Mouse (Mus musculus): ENCODE results near the gene Cyld. TPM values are rescaled to one million over a fixed set of nuclear protein-coding genes. Genes with fewer than 3 reads are reported as not detected.

Cyld gene
- total and polyA plus RNA-seq, 3 experiments, result 1.0 to 57.7 (median 40.9) TPM

DNA sequence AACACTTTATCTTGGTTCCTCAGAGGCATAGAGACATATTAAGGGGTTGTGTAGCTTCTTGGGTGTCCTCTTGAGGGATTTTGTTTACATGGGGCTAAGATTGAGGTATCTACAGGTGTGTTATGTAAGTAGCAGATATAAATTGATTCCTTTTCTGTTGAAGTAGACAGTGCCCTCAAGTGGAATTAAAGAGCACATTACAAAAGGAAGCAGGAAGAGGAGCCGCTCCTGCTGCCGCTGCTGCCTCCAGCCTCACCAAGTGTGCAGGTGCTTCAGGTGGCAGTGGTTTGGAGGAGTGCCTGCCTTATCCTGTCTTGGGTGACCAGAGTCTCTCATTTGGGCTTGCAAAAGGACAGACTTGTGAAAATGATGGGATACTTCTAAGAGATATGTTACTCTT, 4.8 kb downstream of the Cyld start:
- ATAC-seq (ENCODE audit: extremely low read depth, insufficient number of reproducible peaks, low FRiP score, poor library complexity, severe bottlenecking), result no peak
- H3K36me3 ChIP-seq (replicated peaks), result peaks cover 16% of the 10 kb centered on the region
- no peak for TF ChIP-seq POLR2AphosphoS5 (IDR thresholded peaks at IDR 0.05; ENCODE audit: insufficient replicate concordance, low read depth, low read length)
- no peak for TF ChIP-seq GATA1 (IDR thresholded peaks at IDR 0.05; ENCODE audit: borderline replicate concordance, low read length)
- no peak for TF ChIP-seq GATA2 (IDR thresholded peaks at IDR 0.05; ENCODE audit: borderline replicate concordance, low read depth, low read length)
- no peak for TF ChIP-seq TAL1 (conservative IDR thresholded peaks at IDR 0.05; ENCODE audit: low read depth, low read length)
- TF ChIP-seq CTCF (IDR thresholded peaks at IDR 0.05; ENCODE audit: low read depth, low read length), result no peak
- peaks cover 18% of the 10 kb centered on the region for H3K4me1 ChIP-seq (ENCODE audit: insufficient read depth, low read depth, low read length)
- no peak overlapping the region for H3K4me3 ChIP-seq (ENCODE audit: low read depth, low read length)
- H3K9me3 ChIP-seq (replicated peaks), result no peaks in the 10 kb centered on the region
- no peaks in the 10 kb centered on the region for H3K27me3 ChIP-seq (ENCODE audit: insufficient read depth, low read length)
- no peak for DNase-seq (ENCODE audit: low spot score)

DNA sequence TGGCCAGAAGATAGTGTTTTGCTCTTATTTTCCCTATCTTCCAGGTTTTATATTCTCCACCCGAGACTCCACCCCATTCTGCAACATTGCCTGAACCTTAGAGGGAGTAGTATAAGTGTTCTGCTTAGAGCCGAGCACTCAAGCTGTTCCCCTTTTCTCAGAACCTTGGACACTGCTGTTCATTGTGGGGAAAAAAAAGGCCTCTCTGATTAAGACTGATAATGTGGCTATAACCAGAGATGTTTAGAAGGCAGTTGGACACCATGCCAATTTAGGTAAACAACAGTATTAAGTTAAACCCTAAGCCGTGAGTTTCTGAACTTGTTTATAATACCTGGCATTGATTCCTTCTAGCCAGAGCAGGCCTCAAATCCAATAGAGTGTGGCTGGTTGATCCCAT, 6.0 kb downstream of the Cyld start:
- H3K9me3 ChIP-seq (replicated peaks), result no peaks in the 10 kb centered on the region
- TF ChIP-seq CTCF (IDR thresholded peaks at IDR 0.05; ENCODE audit: low read depth, low read length) (no peak), GATA1 (IDR thresholded peaks at IDR 0.05; ENCODE audit: borderline replicate concordance, low read length) (no peak), POLR2AphosphoS5 (IDR thresholded peaks at IDR 0.05; ENCODE audit: insufficient replicate concordance, low read depth, low read length) (no peak), TAL1 (conservative IDR thresholded peaks at IDR 0.05; ENCODE audit: low read depth, low read length) (no peak)
- peaks cover 19% of the 10 kb centered on the region for H3K36me3 ChIP-seq (replicated peaks)
- H3K4me1 ChIP-seq (ENCODE audit: insufficient read depth, low read depth, low read length), result peaks cover 14% of the 10 kb centered on the region
- ATAC-seq (ENCODE audit: extremely low read depth, insufficient number of reproducible peaks, low FRiP score, poor library complexity, severe bottlenecking), result peak; percentile 28
- H3K4me3 ChIP-seq (ENCODE audit: low read depth, low read length), result no peak overlapping the region
- no peak for DNase-seq (ENCODE audit: low spot score)
- no peaks in the 10 kb centered on the region for H3K27me3 ChIP-seq (ENCODE audit: insufficient read depth, low read length)

DNA sequence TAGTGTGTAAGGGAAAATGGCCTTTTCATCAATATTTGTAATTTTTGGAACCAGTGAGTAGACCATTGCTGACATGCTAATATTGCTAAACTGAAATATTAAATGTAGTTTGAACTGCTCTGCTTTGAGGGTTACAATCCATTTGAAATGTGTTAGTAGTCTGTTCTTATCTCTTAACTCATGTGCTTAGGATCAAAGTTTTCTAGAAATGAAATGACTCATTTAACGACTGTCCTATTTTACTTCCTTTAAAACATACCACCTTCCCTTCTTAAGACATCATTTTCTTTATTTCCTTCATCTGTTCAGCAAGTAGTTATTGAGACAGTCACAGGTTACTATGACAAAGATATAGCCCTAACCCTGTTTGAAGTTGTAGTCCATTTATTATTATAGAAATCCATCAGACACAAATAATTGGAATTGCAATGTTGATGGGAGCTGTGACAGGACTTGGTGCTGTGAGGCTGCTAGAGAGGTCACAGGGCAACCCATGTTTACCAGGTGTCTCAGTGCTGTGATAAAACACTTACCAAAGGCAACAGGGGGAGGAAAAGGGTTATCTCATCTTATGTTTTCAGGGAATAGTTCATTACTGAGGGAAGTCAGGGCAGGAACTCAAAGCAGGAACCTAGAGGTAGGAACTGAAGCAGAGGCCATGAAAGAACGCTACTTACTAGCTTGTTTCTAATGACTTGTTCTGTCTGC, 26.6 kb downstream of the Cyld start:
- DNase-seq (ENCODE audit: low spot score), result no peak
- H3K4me3 ChIP-seq (ENCODE audit: low read depth, low read length), result no peak overlapping the region
- ATAC-seq (ENCODE audit: extremely low read depth, insufficient number of reproducible peaks, low FRiP score, poor library complexity, severe bottlenecking), result no peak
- H3K27me3 ChIP-seq (ENCODE audit: insufficient read depth, low read length), result no peaks in the 10 kb centered on the region
- no peaks in the 10 kb centered on the region for H3K4me1 ChIP-seq (ENCODE audit: insufficient read depth, low read depth, low read length)
- TF ChIP-seq GATA1 (IDR thresholded peaks at IDR 0.05; ENCODE audit: borderline replicate concordance, low read length), result no peak
- TF ChIP-seq GATA2 (IDR thresholded peaks at IDR 0.05; ENCODE audit: borderline replicate concordance, low read depth, low read length), result no peak
- no peak for TF ChIP-seq POLR2AphosphoS5 (IDR thresholded peaks at IDR 0.05; ENCODE audit: insufficient replicate concordance, low read depth, low read length)
- no peak for TF ChIP-seq CTCF (IDR thresholded peaks at IDR 0.05; ENCODE audit: low read depth, low read length)
- TF ChIP-seq TAL1 (conservative IDR thresholded peaks at IDR 0.05; ENCODE audit: low read depth, low read length), result no peak
- H3K9me3 ChIP-seq (replicated peaks), result no peaks in the 10 kb centered on the region
- peaks cover 41% of the 10 kb centered on the region for H3K36me3 ChIP-seq (replicated peaks)

DNA sequence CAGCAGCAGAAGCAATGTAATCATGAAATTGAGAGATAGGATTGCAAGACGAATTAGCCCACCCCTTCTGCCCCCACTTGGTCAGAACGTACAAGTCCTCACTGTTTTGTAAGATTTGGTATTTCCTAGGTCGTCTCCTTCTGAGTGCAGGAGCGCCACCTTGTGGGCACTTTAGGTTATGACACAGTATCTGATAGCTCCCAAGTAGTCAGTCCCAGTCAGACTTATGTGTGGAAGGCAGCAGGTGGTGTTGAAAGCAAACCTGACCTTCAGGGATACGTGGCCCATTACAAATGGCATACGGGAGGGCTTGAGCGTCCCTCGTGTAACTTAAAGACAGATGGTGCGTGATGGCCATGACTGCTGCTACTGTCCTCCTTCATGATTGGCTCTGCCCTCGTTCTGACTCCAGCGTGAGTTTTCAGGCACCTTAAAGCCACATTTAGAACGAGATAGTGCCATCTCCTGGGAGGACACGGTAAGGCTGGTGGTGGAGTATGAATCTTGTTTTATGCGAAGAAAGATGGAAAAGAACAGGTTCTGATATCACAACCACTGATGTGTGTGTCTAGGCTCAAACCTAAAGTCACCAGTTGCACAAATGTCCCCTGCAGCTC, 58.5 kb downstream of the Cyld start:
- Histone ChIP-seq H3K4me1 (ENCODE audit: insufficient read depth, low read depth, low read length) (peaks cover 9% of the 10 kb centered on the region), H3K4me3 (ENCODE audit: low read depth, low read length) (no peak overlapping the region), H3K36me3 (replicated peaks) (no peaks in the 10 kb centered on the region), H3K9me3 (replicated peaks) (no peaks in the 10 kb centered on the region), H3K27me3 (ENCODE audit: insufficient read depth, low read length) (no peaks in the 10 kb centered on the region)
- ATAC-seq (ENCODE audit: extremely low read depth, insufficient number of reproducible peaks, low FRiP score, poor library complexity, severe bottlenecking), result peak; percentile 72
- TF ChIP-seq TAL1 (conservative IDR thresholded peaks at IDR 0.05; ENCODE audit: low read depth, low read length) (no peak), CTCF (IDR thresholded peaks at IDR 0.05; ENCODE audit: low read depth, low read length) (peak; percentile 78)
- DNase-seq (ENCODE audit: low spot score), result peak; percentile 61

DNA sequence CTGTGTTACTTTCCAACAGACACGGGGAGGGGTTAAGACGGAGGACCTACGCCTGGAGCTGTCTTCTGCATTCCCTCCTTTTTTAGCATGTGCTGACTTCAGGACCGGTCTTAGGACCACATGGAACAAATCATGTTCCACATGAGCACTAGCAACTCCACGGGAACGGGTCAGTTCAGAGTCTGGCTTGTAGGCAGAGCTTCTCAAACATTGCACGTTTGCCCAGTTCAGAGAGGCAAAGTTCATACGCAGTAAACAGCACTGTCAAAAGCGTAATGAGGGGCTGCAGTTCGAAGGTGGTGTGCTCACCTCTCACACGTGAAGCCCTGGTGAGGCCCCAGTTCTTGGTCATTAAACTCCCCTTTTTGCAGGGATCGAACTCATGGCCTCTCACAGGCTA, 65.2 kb downstream of the Cyld start:
- ATAC-seq (ENCODE audit: extremely low read depth, insufficient number of reproducible peaks, low FRiP score, poor library complexity, severe bottlenecking) (no peak), DNase-seq (ENCODE audit: low spot score) (no peak)
- TF ChIP-seq GATA1 (IDR thresholded peaks at IDR 0.05; ENCODE audit: borderline replicate concordance, low read length) (no peak), TAL1 (conservative IDR thresholded peaks at IDR 0.05; ENCODE audit: low read depth, low read length) (no peak), POLR2AphosphoS5 (IDR thresholded peaks at IDR 0.05; ENCODE audit: insufficient replicate concordance, low read depth, low read length) (no peak), GATA2 (IDR thresholded peaks at IDR 0.05; ENCODE audit: borderline replicate concordance, low read depth, low read length) (no peak), CTCF (IDR thresholded peaks at IDR 0.05; ENCODE audit: low read depth, low read length) (no peak)
- H3K9me3 ChIP-seq (replicated peaks), result no peaks in the 10 kb centered on the region
- no peaks in the 10 kb centered on the region; the same call in 1 of the 2 replicates for H3K27me3 ChIP-seq (ENCODE audit: insufficient read depth, low read length)
- H3K36me3 ChIP-seq (replicated peaks), result no peaks in the 10 kb centered on the region
- H3K4me3 ChIP-seq (ENCODE audit: low read depth, low read length), result no peak overlapping the region
- no peaks in the 10 kb centered on the region for H3K4me1 ChIP-seq (ENCODE audit: insufficient read depth, low read depth, low read length)

DNA sequence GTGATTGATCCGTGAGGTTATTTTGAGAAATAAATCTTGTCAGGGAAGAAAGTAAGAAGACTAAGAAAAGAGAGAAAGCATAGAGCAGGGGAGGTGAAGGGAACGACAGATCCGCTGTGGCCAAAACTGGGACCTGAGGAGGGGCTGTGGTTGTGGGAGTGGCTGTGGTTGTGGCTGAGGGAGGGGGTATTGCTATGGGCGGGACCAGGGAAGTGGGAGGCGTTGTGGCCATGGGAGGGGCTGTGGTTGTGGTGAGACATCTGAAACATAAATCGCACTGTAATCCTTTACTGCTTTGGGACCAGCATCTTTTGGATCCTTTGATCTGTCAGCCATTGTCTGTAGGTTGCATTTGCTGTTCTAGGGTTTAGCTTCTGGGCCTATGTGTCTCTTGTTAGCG, 74.4 kb downstream of the Cyld start:
- no peaks in the 10 kb centered on the region for H3K4me1 ChIP-seq (ENCODE audit: insufficient read depth, low read depth, low read length)
- no peak for ATAC-seq (ENCODE audit: extremely low read depth, insufficient number of reproducible peaks, low FRiP score, poor library complexity, severe bottlenecking)

More for the DNA sequence above, 74.4 kb downstream of the Cyld start:
- H3K9me3 ChIP-seq (replicated peaks), result peaks cover 12% of the 10 kb centered on the region
- H3K36me3 ChIP-seq (replicated peaks), result no peaks in the 10 kb centered on the region
- no peak for DNase-seq (ENCODE audit: low spot score)
- no peak overlapping the region for H3K4me3 ChIP-seq (ENCODE audit: low read depth, low read length)
- no peaks in the 10 kb centered on the region for H3K27me3 ChIP-seq (ENCODE audit: insufficient read depth, low read length)
- TF ChIP-seq GATA1 (IDR thresholded peaks at IDR 0.05; ENCODE audit: borderline replicate concordance, low read length) (no peak), GATA2 (IDR thresholded peaks at IDR 0.05; ENCODE audit: borderline replicate concordance, low read depth, low read length) (no peak), TAL1 (conservative IDR thresholded peaks at IDR 0.05; ENCODE audit: low read depth, low read length) (no peak), CTCF (IDR thresholded peaks at IDR 0.05; ENCODE audit: low read depth, low read length) (no peak), POLR2AphosphoS5 (IDR thresholded peaks at IDR 0.05; ENCODE audit: insufficient replicate concordance, low read depth, low read length) (no peak)

All from G1E (cell line).